Mouse (Mus musculus): ENCODE data around the gene Pole4.

DNA sequence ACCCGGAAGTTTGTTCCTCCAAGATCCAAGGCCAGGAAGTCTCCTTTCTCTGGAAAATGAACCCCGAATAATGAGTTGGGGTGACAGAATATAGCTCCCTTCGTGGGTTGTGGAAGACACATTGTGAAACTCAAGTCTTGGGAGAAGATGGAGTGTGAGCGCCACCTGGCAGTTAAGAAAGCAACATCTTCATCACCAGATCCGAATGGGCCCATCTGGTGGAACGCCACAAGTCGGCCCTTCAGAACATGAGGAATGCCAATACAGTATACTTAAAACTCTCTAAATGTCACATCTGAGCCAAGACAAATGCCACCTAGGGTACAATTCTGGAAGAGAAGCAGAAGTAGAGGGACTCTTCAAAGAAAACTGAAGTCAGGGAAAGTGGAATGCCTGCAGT is 30.2 kb upstream of the Pole4 start:
- TF ChIP-seq MAFK (IDR thresholded peaks at IDR 0.05; ENCODE audit: insufficient read depth, low read depth, low read length): no peak
- no peak for TF ChIP-seq ZNF384 (IDR thresholded peaks at IDR 0.05; ENCODE audit: low read depth, low read length)
